Mouse (Mus musculus): ENCODE results near the gene Tmem132e.

DNA sequence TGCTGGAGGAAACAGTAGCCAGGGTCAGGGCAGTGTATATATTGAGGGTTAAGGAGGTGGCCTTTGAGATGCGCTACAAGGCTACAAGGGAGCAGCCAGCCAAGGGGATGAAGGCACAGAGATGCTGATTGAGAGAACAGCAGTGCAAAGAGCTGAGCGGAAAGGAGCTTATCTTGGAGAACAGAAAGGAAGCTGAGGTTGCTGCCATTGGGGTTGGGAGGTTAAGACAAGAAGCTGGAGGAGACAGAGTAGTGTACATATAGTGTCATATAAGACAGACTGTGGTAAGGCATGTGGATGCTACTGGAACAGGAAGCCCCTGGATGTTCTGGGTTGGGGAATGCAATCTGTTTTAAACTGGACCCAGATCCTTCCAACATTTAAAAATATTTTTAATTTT lies 47.8 kb upstream of the Tmem132e start:
- no peak for TF ChIP-seq EP300 (IDR thresholded peaks at IDR 0.05)
- no peak for TF ChIP-seq CTCF (IDR thresholded peaks at IDR 0.05)
